Mouse (Mus musculus) testis, adult 2 months (tissue): ENCODE data around the gene Itpk1. TPM values are rescaled to one million over a fixed set of nuclear protein-coding genes. Genes with fewer than 3 reads are reported as not detected.

Source experiments
- H3K27ac ChIP-seq: fragments of 200-500 bp; 2 replicates; pipeline ENCODE4 v1.5.1; 2012; ENCODE audit warnings: low read depth, low read length; ENCODE audit not compliant: control insufficient read depth, insufficient read depth
- H3K27me3 ChIP-seq: fragments of 200-500 bp; 2 replicates; pipeline ENCODE4 v1.6.1; 2012; ENCODE audit warnings: mild to moderate bottlenecking, low read length, moderate library complexity; ENCODE audit not compliant: control insufficient read depth, insufficient read depth
- H3K36me3 ChIP-seq: fragments of 200-500 bp; 2 replicates; pipeline ENCODE4 v1.6.1; 2012; ENCODE audit warnings: mild to moderate bottlenecking, low read length; ENCODE audit not compliant: control insufficient read depth, insufficient read depth
- H3K4me1 ChIP-seq: fragments of 200-500 bp; 2 replicates; pipeline ENCODE4 v1.6.1; 2012; ENCODE audit warnings: low read length; ENCODE audit not compliant: control insufficient read depth, insufficient read depth
- H3K4me3 ChIP-seq: fragments of 200-500 bp; 2 replicates; pipeline ENCODE4 v1.5.1; 2012; ENCODE audit warnings: low read depth, mild to moderate bottlenecking, low read length, moderate library complexity, mixed read lengths; ENCODE audit not compliant: control insufficient read depth
- CTCF ChIP-seq: fragments of 200-500 bp; IDR thresholded peaks from 2 replicates; pipeline ENCODE4 v1.5.1; 2012; ENCODE audit warnings: low read depth, mild to moderate bottlenecking, inconsistent platforms, low read length, moderate library complexity; ENCODE audit not compliant: control insufficient read depth, insufficient read depth, insufficient replicate concordance
- POLR2A ChIP-seq: fragments of 200-500 bp; IDR thresholded peaks from 2 replicates; pipeline ENCODE4 v1.6.1; 2012; ENCODE audit warnings: low read depth, mild to moderate bottlenecking, inconsistent platforms, low read length, moderate library complexity; ENCODE audit not compliant: control insufficient read depth
- polyA plus RNA-seq: library from polyadenylated mRNA; depleted of rRNA; stranded (reverse); fragments of >200 nt; gene quantifications from 2 replicates; pipeline ENCODE4 v1.2.3, GENCODE M21; 2012; rRNA removed

The Itpk1 gene
- 32.3 and 35.2 TPM in 2 replicates for polyA plus RNA-seq

DNA sequence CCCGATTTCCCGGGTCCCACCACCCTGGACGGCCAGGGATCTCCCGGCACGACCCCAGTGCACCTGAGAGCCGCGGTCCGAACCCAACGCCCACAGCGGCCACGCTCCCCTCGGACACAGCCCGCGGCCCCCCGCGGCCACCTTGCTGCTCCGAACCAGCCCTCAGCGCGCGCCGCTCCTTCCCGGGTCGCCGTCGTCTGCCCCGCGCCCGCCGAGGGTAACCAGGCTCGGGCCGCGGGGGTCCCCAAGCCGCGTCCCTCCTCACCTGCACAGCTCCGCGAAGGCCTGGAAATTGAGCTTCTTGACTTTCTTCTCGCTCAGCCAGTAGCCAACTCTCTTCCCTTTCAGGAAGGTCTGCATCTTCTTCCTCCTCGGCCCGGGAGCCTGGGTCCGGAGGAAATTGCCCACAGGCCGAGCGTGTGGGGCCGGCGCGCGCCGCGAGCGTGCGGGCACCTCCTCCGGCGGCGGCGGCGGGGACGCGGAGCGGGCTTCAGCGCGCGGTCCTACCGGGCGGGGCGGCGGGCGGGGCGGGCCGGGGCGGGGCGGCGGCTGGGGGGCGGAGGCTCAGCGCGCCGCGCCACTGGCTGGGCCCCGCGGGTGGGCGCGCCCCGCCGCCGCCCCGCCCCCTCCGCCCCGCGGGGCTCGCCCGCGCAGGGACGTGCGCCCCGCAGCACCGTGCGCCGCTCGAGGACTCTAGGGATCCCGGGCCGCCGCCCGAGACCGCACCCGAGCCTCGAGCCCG lies at the start of gene Itpk1:
TSS of gene Itpk1 (minus strand) at position 474 of the 742 bp plus-strand sequence.
- peaks cover 35% of the 10 kb centered on the region for H3K4me1 ChIP-seq
- H3K4me3 ChIP-seq: peak within 1 kb of the TSS; percentile 95
- TF ChIP-seq POLR2A (peak; percentile 25; the same call in 1 of the 2 replicates), CTCF (no peak)
- H3K27me3 ChIP-seq: no peaks in the 10 kb centered on the region
- H3K36me3 ChIP-seq: no peaks in the 10 kb centered on the region
- H3K27ac ChIP-seq: peak within 1 kb of the TSS; percentile 57

DNA sequence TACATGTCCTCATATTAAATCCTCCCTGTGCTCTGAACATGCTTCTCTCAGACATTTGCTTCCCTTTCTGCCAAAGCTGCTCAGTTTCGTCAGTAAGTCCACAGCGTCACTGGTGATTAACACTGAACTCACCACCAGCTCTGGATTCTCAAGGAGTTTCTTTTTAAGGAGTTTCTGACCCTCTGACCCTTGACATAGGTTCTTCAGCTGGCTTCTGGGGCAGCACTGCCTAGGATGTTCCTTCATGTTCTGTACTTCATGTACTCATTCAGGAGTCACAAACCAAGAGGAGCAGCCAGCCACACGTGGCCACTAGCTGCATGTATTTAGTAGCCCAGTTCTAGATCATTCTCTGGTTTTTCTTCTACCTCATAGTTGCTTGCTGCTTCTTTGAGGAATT lies 43.5 kb upstream of the Itpk1 start:
- H3K4me1 ChIP-seq: 0 out of 2 replicates have a peak, but pooled peaks cover 3% of the 10 kb centered on the region
- no peaks in the 10 kb centered on the region for H3K27me3 ChIP-seq
- no peak overlapping the region for H3K27ac ChIP-seq
- TF ChIP-seq POLR2A: no peak
- H3K36me3 ChIP-seq: no peaks in the 10 kb centered on the region
- H3K4me3 ChIP-seq: no peak overlapping the region

DNA sequence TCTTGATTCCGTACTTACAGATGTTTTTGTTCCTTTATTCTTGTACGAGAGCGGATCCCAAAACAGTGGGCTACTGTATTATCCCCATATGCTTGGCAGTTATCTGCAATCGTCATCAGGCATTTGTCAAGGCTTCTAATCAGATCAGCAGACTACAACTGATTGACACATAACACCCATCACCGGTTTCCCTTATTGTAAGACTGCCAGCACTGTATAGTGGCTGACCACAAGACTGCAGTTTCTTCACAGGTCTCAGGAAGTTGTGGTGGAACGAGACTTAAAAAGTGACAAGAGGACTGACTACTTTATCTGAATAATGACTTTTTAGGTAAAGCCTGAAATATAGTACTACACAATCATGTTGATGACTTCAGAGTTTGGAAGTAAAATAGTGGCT lies 40.1 kb upstream of the Itpk1 start:
- Histone ChIP-seq H3K4me1 (peaks cover 7% of the 10 kb centered on the region; the same call in 1 of the 2 replicates), H3K4me3 (peak overlapping the region; percentile 44), H3K27ac (no peak overlapping the region; the same call in 1 of the 2 replicates), H3K36me3 (no peaks in the 10 kb centered on the region), H3K27me3 (no peaks in the 10 kb centered on the region)
- TF ChIP-seq POLR2A (no peak), CTCF (no peak)

DNA sequence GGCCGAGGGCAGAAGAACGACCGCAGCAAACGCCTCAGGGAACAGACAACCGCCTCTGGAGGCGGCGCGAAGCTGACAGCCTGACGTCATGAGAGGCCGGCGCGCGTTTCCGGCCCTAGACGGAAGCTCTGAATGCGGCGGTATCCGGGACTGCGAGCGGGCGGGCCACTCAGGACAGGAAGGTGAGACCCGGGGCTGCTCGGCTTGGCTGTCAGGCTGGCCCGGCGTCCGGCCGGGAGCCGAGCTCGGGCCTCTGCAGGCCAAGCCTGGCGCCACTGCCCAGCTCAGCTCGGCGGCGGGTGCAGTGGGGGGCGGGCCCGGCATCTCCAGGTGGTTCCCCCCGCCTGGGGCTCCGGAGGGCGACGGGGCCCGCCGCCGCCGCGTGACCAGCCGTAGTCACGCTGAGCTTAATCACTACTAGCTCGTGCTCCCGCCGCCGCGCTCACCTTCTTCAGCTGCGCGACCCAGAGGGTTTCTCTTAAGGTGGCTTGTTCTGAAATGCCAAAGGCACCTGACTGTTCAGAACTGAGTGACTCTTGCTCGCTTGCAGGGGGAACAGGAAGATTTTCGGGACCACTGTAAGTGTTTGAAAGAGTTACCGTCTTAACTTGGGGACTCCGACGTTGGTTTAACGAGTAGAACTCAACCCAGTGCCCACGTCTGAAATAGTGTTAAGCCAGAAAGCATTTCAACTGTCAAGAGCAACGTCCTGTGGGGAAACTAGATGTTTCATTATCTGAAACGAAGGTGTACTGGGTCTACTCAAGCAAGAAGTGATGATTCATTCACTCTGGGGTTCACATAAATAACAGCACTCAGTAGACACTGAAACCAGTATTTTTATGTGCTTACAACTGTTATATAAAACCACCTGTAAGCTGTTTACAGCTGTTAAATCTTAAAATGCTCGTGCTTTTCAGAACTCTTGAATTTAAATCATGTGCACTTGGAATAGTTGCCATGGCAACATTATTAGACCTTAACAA lies 39.2 kb upstream of the Itpk1 start, which contains the start of the genes Moap1 and Tmem251:
TSS of gene Moap1 (minus strand) at position 73 of the 986 bp plus-strand sequence.
TSS of gene Tmem251 (plus strand) at position 174 of the 986 bp plus-strand sequence.
- Histone ChIP-seq H3K4me3 (peak within 1 kb of the TSS; percentile 94), H3K27me3 (no peaks in the 10 kb centered on the region), H3K36me3 (no peaks in the 10 kb centered on the region), H3K4me1 (peaks cover 7% of the 10 kb centered on the region; the same call in 1 of the 2 replicates), H3K27ac (peak within 1 kb of the TSS; percentile 96)
- TF ChIP-seq POLR2A (peak; percentile 93), CTCF (no peak)

DNA sequence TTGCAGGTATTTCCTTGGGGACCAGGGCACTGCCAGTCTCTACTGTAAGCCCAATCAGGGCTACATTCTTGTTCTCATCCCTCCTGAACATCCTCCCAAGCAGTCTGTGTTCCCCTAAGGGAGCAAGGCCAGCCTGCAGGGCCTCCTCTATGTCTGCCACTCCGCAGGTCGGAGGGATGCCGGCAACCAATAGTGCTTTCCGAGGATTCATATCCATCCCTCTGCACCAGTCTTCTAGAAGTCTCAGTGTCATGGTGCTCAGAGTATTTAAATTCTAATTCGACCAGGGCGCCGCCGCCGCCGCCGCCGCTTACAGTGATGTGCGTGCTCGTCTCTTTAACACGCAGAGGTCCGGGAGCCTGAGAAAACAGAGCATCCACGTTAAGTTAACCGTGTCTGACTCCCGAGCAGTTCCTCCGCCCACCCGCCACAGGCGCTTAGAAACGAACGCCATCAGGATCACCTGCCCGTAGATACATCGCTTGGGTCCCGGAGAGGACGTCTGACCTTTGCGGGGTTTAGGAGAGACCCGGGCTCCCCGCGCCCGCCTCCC lies 38.4 kb upstream of the Itpk1 start:
- Histone ChIP-seq H3K36me3 (no peaks in the 10 kb centered on the region), H3K27ac (peak overlapping the region; percentile 96), H3K27me3 (no peaks in the 10 kb centered on the region), H3K4me3 (peak overlapping the region; percentile 94), H3K4me1 (peaks cover 7% of the 10 kb centered on the region; the same call in 1 of the 2 replicates)
- no peak for TF ChIP-seq POLR2A
- no peak for TF ChIP-seq CTCF

DNA sequence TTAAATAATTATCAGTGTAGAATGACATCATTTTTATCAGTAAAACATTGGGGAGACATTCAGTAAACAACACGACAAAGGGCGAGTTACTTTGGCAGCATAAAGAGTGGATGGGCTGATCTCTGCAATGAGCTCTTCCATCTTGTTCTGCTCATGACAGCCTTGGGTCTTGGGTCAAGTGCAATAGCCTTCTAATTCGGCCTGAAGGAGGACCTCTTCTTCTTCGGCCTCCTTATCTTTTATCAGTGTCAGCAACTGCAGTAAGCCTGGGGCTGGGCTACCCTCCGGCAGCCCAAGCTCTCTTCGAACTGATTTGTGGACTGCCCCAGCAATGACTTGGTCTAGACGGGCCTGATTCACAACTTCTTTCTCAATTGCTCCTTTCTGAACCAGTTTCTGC lies 37.3 kb upstream of the Itpk1 start:
- Histone ChIP-seq H3K27me3 (no peaks in the 10 kb centered on the region), H3K4me1 (peaks cover 7% of the 10 kb centered on the region; the same call in 1 of the 2 replicates), H3K27ac (no peak overlapping the region), H3K4me3 (peak overlapping the region; percentile 46), H3K36me3 (no peaks in the 10 kb centered on the region)
- TF ChIP-seq POLR2A (no peak), CTCF (no peak)
